Mouse (Mus musculus) E14TG2a.4 (cell line): ENCODE measurements around the gene Cryba4.
A peak's percentile ranks its signal among the peaks of the same experiment; 100 is the strongest.

Experiments
- H3K27me3 ChIP-seq: 2 replicates; pipeline ENCODE4 v1.6.1; 2014; ENCODE audit warnings: low read length, control low read depth; ENCODE audit not compliant: insufficient read depth
- H3K36me3 ChIP-seq: 2 replicates; pipeline ENCODE4 v1.6.1; 2014; ENCODE audit warnings: low read length, control low read depth; ENCODE audit not compliant: insufficient read depth
- H3K4me1 ChIP-seq: replicated peaks from 2 replicates; pipeline ENCODE4 v1.6.1; 2014; ENCODE audit warnings: low read depth, low read length, control low read depth
- H3K4me3 ChIP-seq: replicated peaks from 2 replicates; pipeline ENCODE4 v1.5.1; 2014; ENCODE audit warnings: mild to moderate bottlenecking, low read length
- H3K9me3 ChIP-seq: 2 replicates; pipeline ENCODE4 v1.6.1; 2014; ENCODE audit warnings: low read length, control low read depth
- CTCF ChIP-seq: conservative IDR thresholded peaks from 2 replicates; pipeline ENCODE4 v1.5.1; 2014; ENCODE audit warnings: low read length
- NANOG ChIP-seq: IDR thresholded peaks from 2 replicates; pipeline ENCODE4 v1.6.1; 2014; ENCODE audit warnings: borderline replicate concordance, low read length, mixed read lengths
- POU5F1 ChIP-seq: IDR thresholded peaks from 2 replicates; pipeline ENCODE4 v1.6.1; 2014; ENCODE audit warnings: low read length, borderline replicate concordance

Cryba4 gene

DNA sequence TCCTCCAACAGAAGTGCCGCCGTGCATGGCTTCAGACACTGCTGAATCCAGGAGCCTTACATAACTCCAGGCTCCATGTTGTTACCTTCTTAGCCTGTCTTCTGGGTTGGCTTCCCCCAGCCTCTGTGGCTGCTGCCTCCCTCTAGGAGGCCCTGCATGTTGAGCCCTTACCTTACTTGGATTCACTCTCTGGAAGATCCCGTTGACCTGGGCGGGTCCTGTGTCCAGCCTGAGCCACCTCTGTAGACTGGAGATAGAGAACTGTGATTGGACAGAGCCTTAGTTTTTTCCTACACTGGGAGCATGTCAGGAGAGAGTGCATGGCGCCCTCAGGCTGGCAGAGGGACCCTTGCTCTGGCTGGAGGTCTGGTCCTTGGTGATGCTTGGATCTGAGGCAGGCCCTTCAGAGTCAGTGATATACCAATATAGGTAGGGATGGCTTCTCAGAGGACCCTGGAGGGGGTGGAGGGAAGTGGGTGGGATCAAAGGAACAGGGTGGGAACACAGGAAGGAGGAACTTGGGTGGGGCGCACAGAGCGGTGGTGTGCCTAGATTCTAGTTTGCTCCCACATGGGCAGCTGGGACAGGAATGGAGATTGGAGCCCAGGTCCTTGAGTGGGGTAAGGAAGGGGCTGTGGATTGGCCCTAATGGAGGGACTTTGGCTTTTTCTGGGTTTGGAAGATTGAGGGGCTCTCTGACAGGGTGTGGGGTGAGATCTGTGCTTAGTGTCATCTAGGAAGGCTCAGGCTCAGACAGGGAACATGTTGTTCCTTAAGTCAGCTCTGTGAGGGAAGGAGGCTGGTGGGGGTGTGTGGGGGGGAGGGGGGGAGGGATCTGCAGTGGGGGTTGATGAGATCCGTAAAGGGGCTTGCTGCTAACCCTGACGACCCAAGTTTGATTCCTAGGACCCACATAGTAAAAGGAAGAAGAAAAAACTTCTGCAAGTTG is 36.1 kb upstream of the Cryba4 start:
- Histone ChIP-seq H3K27me3 (no peaks in the 10 kb centered on the region), H3K9me3 (no peaks in the 10 kb centered on the region), H3K4me1 (peaks cover 95% of the 10 kb centered on the region), H3K36me3 (peaks cover 9% of the 10 kb centered on the region; the same call in 1 of the 2 replicates), H3K4me3 (peak overlapping the region; percentile 21)
- TF ChIP-seq NANOG, result no peak
- TF ChIP-seq POU5F1, result no peak
- no peak for TF ChIP-seq CTCF

DNA sequence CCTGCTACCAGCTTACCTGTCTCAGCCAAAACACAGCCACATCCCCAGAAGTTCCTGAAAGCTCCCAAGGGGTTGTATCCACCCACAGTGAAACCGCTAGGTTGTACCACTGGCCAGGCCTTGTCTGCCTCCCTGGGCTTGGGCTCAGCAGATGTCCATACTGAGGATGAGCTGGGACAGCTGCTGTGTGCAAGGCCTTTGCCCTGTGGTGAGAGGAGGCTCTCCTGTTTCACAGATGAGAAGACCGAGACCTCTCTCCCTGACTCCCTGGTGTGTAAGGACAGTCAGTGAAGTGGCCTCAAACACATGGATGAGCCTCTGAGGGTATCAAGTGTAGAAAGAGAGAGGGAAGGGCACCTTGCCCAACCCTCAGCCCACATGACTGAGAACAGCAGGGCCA is 35.3 kb upstream of the Cryba4 start:
- Histone ChIP-seq H3K4me3 (peak overlapping the region; percentile 21; the same call in 1 of the 2 replicates), H3K4me1 (peaks cover 95% of the 10 kb centered on the region), H3K9me3 (no peaks in the 10 kb centered on the region), H3K27me3 (no peaks in the 10 kb centered on the region), H3K36me3 (peaks cover 9% of the 10 kb centered on the region; the same call in 1 of the 2 replicates)
- TF ChIP-seq CTCF (no peak), NANOG (no peak), POU5F1 (no peak)

DNA sequence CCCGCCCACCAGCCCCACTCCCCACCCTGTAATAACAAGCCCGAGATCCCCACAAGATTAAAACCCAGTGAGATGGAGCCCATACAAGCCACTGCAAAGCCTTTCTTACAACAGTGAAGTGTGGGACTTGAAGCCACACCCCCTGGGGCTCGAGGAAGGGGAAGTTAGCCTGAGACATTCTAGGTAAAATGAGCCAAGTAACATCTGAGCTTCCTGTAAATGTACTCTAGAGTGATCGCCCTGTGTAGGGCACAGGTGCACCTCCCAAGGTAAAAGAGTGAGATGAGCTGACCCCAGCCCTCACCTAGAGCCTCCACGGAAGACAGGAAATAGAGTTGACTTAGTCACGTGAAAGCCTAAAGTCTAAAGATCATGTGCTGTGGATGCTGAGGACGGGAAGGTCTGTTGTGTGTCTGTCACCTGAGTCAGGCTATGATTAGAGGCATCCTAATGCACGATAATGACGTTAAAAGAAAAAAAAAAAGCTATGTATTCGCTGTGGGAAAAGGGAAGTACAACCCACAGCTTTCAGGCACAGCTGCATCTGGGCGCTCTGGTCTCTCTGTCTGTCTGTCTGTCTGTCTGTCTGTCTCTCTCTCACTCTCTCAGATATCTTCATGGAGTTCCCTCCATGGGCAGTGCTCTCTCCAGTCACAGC is 34.8 kb upstream of the Cryba4 start:
- TF ChIP-seq CTCF (no peak), NANOG (no peak), POU5F1 (no peak)
- H3K4me3 ChIP-seq, result peak overlapping the region; percentile 21; the same call in 1 of the 2 replicates
- H3K27me3 ChIP-seq, result no peaks in the 10 kb centered on the region
- H3K9me3 ChIP-seq, result no peaks in the 10 kb centered on the region
- H3K4me1 ChIP-seq, result peaks cover 95% of the 10 kb centered on the region
- peaks cover 9% of the 10 kb centered on the region; the same call in 1 of the 2 replicates for H3K36me3 ChIP-seq

DNA sequence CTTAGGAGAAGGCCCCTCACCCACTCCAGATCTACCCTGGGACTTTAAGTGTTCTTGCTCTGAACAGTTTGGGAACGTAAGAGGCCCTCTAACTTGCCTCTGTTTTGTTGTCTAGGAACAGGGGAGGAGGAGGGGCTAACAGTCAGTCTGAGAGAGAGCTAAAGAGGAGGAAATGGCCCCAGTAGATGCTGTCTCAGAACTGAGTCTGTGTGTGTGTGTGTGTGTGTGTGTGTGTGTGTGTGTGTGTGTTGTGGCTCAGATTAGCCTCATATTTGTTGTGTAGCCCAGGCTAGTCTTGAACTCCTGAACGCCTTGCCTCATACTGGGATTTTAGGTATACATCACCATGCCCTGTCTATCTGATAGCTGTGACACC is 34.3 kb upstream of the Cryba4 start:
- no peaks in the 10 kb centered on the region for H3K9me3 ChIP-seq
- TF ChIP-seq POU5F1 (no peak), CTCF (no peak), NANOG (no peak)
- H3K4me3 ChIP-seq, result no peak overlapping the region

DNA sequence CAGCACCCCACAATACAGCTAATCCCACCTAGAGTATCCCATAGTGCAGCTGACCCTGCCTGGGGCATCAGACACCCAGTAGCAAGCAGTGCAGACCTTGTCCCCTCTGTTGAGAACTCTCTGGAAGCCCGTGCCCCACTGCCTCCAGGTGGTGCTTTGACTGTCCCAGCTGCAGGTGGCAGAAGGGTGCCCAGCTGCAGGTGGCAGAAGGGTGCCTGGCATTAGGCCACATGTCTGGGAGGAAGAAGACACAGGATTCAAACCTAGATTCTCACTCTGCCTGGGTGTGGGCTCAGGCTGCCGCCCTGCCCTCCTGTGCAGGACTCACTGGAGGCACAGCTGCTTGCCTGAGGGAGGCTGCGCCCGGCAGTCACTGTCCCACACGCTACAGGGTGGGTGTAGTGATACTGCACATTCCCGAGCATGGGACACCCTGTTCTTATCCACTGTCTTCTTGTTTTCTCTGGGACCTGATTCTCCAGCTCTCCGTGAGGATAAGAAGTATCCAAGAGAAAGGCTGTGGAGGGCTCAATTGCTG is 33.3 kb upstream of the Cryba4 start:
- Histone ChIP-seq H3K9me3 (no peaks in the 10 kb centered on the region), H3K4me3 (no peak overlapping the region), H3K36me3 (peaks cover 9% of the 10 kb centered on the region; the same call in 1 of the 2 replicates), H3K27me3 (no peaks in the 10 kb centered on the region), H3K4me1 (peaks cover 95% of the 10 kb centered on the region)
- TF ChIP-seq NANOG, result no peak
- no peak for TF ChIP-seq CTCF
- no peak for TF ChIP-seq POU5F1

More for the DNA sequence above, 34.3 kb upstream of the Cryba4 start:
- no peaks in the 10 kb centered on the region for H3K27me3 ChIP-seq
- H3K36me3 ChIP-seq, result peaks cover 9% of the 10 kb centered on the region; the same call in 1 of the 2 replicates
- peaks cover 95% of the 10 kb centered on the region for H3K4me1 ChIP-seq

DNA sequence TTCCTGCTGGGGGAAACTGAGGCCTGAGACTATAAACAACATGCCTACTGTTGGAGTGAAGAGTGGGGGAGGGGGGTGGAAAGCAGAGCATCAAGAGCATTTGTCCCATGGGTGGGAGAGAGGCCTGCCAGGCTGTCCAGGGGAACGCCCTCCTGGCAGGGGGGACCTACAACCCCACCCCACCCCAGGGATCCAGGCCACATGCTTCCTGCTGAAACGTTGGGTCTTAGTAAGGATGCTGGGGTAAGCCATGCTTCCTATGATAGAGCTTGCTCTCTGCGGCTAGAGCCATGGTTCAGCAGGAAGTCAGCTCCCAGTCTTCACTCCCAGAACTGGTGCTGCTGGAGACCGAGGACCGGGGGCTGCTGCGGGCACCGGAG is 31.9 kb upstream of the Cryba4 start:
- H3K36me3 ChIP-seq, result peaks cover 9% of the 10 kb centered on the region; the same call in 1 of the 2 replicates
- H3K4me1 ChIP-seq, result peaks cover 96% of the 10 kb centered on the region
- H3K4me3 ChIP-seq, result peak overlapping the region; percentile 39
- TF ChIP-seq CTCF, result no peak
- no peak for TF ChIP-seq POU5F1
- no peak for TF ChIP-seq NANOG
- H3K9me3 ChIP-seq, result no peaks in the 10 kb centered on the region
- no peaks in the 10 kb centered on the region for H3K27me3 ChIP-seq

DNA sequence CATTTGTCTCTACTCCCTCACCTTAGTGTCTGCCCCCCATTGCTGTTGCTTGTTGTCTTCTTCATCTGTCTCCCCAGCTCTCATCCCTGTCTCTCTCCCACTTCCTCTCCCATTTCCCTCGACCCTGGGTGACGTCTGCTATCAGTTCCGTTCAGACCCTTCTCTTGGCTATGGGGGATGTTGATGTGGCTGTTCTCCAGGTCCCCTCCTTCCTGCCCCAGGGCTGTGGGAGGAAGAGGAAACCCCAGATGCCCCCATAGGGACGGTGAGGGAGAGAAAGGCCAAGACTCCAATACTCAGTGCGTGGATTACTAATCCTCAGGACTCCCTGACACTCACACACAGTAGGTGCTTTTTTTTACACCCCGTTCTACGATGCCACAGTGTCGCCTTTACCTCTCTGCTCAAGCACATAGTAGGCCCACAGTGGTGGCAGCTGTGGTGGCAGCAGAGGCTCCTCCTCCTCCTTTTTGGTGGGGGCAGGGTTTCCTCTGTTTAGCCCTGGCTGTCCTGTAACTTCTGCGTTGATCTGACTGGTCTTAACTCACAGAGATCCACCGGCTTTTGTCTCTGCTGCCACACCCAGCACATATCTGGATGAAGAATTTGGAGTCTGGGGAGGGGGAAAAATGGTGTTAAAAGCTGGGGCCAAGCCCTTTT is 31.4 kb upstream of the Cryba4 start:
- TF ChIP-seq NANOG (no peak), CTCF (no peak), POU5F1 (no peak)
- Histone ChIP-seq H3K4me3 (peak overlapping the region; percentile 39), H3K9me3 (no peaks in the 10 kb centered on the region), H3K27me3 (no peaks in the 10 kb centered on the region), H3K36me3 (peaks cover 9% of the 10 kb centered on the region; the same call in 1 of the 2 replicates), H3K4me1 (peaks cover 98% of the 10 kb centered on the region)
